Mouse (Mus musculus): Measurements from ENCODE around the gene Zfp266. TPM values are rescaled to one million over a fixed set of nuclear protein-coding genes. Genes with fewer than 3 reads are reported as not detected.
"Not testable (repeated sequence)": the region's sequence is repeated elsewhere in the genome, so short reads cannot be mapped to it uniquely, and the experiment has no call there.

Zfp266 gene
- polyA plus RNA-seq (2016; fragmentation: Nextera tagmentation; extraction: Ambion mirVana), result 160 and 170 TPM in 2 replicates

GRCm38 (mm10) chr9:20521306-20521957 is at the start of gene Zfp266:
Zfp266 (minus strand) TSS chr9:20521417.
- peak; percentile 90 for ATAC-seq (ENCODE audit: insufficient number of reproducible peaks, insufficient read depth, low FRiP score, low TSS enrichment, low read depth)
- peak within 1 kb of the TSS; percentile 99 for H3K27ac ChIP-seq
- no peaks in the 10 kb centered on the region for H3K27me3 ChIP-seq
- peak within 1 kb of the TSS; percentile 65 for H3K4me2 ChIP-seq
- H3K4me3 ChIP-seq (replicated peaks), result peak within 1 kb of the TSS; percentile 82
- no peaks in the 10 kb centered on the region for H3K9me3 ChIP-seq
- H3K9ac ChIP-seq (replicated peaks), result peak within 1 kb of the TSS; percentile 96
- H3K36me3 ChIP-seq, result peaks cover 28% of the 10 kb centered on the region
- WGBS, result under 1% methylated on average over 46 of the region's 46 CpGs
- peaks cover 18% of the 10 kb centered on the region for H3K4me1 ChIP-seq (replicated peaks)

DNA sequence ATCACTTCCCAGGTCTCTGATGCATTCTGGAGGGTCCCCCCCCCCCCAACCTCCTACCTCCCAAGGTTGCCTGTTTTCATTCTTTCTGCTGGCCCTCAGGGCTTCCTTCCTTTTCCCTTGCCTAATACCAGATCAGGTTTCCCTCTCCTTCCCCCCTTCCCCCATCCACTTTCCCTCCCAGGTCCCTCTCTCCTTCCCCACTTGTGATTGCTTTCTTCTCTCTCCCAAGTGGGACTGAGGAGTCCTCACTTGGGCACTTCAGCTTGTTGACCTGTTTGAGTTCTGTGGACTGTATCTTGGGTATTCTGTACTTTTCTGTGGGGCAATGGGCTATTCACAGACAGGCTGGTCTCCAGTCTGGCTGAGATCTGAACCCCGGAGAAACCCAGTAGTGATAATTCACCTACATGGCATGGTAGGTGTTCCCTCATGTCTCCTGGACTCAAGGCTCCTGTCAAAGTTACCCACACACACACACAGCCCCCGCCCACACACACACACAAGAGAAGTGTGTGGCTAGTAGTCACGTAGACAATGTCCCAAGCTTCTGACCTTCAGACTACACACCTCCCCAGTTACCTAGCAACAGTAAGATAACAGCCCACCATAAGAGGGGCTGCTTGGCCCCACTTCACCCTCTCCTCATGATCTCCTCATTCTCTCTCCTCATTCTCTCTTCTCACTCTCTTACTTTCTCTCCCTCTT is 44.3 kb upstream of the Zfp266 start:
- H3K36me3 ChIP-seq; H3K4me1 ChIP-seq (replicated peaks); H3K27me3 ChIP-seq; H3K4me3 ChIP-seq (replicated peaks); ATAC-seq (ENCODE audit: insufficient number of reproducible peaks, insufficient read depth, low FRiP score, low TSS enrichment, low read depth); H3K9ac ChIP-seq (replicated peaks); H3K4me2 ChIP-seq; H3K9me3 ChIP-seq; H3K27ac ChIP-seq: not testable (repeated sequence)
- 78% methylated on average over 3 of the region's 3 CpGs for WGBS

DNA sequence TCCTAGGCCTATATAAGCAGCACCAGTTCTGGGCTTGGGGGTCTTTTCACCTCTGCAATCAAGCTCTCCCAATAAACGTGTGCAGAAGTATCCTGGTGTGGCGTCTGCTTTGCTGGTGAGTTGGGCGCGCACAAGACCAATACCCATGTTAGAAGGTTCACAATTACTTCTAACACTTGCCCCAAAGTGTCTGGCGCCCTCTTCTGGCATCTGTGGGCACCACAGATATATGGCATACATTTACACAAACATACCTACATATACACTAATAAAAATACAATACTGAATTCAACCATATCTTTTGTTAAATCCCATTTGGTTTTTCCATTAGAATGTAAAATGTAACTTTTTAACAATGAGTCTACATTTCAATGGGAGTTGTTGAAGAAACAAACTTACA is 41.0 kb upstream of the Zfp266 start:
- no peak for ATAC-seq (ENCODE audit: insufficient number of reproducible peaks, insufficient read depth, low FRiP score, low TSS enrichment, low read depth)
- H3K4me2 ChIP-seq, result no peak overlapping the region
- 89% methylated on average over 5 of the region's 5 CpGs for WGBS
- H3K4me3 ChIP-seq (replicated peaks), result no peak overlapping the region
- no peaks in the 10 kb centered on the region for H3K36me3 ChIP-seq
- H3K27ac ChIP-seq, result no peak overlapping the region
- no peak overlapping the region for H3K9ac ChIP-seq (replicated peaks)
- H3K9me3 ChIP-seq, result peaks cover 10% of the 10 kb centered on the region; the same call in 1 of the 2 replicates
- H3K27me3 ChIP-seq, result no peaks in the 10 kb centered on the region
- H3K4me1 ChIP-seq (replicated peaks), result no peaks in the 10 kb centered on the region

- Histone ChIP-seq H3K4me1 (replicated peaks) (no peaks in the 10 kb centered on the region), H3K4me3 (replicated peaks) (no peak overlapping the region), H3K27me3 (no peaks in the 10 kb centered on the region), H3K4me2 (no peak overlapping the region), H3K36me3 (no peaks in the 10 kb centered on the region), H3K27ac (no peak overlapping the region), H3K9me3 (no peaks in the 10 kb centered on the region), H3K9ac (replicated peaks) (no peak overlapping the region)
- 66% methylated on average over 1 of the region's 1 CpGs for WGBS
- ATAC-seq (ENCODE audit: insufficient number of reproducible peaks, insufficient read depth, low FRiP score, low TSS enrichment, low read depth), result no peak
Observed at GRCm38 (mm10) chr9:20552698-20553097, 31.5 kb upstream of the Zfp266 start.

DNA sequence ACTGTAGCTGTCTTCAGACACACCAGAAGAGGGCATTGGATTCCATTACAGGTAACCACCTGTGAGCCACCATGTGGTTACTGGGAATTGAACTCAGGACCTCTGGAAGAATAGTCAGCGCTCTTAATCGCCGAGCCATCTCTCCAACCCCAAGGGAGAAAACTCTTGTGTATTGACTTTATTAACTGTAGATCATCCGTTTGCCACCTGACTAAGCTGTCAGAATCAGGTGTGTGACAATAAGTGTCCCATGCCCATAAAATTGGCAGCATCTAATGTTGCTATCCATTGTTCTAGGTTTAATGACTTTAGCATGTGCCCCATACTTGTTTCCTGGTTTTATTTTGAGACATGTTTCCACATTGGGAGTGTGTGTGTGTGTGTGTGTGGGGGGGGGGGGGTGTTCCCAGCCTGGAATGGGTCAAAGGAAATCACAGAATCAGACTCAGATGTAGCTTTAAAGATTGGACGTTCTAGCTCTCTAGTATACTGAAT is 30.6 kb upstream of the Zfp266 start:
- 55% methylated on average over 5 of the region's 5 CpGs for WGBS
- H3K4me1 ChIP-seq (replicated peaks), result no peaks in the 10 kb centered on the region
- no peaks in the 10 kb centered on the region for H3K36me3 ChIP-seq
- no peaks in the 10 kb centered on the region for H3K9me3 ChIP-seq
- H3K4me3 ChIP-seq (replicated peaks), result no peak overlapping the region
- H3K27ac ChIP-seq, result no peak overlapping the region
- no peak overlapping the region for H3K9ac ChIP-seq (replicated peaks)
- no peak overlapping the region for H3K4me2 ChIP-seq
- no peaks in the 10 kb centered on the region for H3K27me3 ChIP-seq
- ATAC-seq (ENCODE audit: insufficient number of reproducible peaks, insufficient read depth, low FRiP score, low TSS enrichment, low read depth), result no peak

DNA sequence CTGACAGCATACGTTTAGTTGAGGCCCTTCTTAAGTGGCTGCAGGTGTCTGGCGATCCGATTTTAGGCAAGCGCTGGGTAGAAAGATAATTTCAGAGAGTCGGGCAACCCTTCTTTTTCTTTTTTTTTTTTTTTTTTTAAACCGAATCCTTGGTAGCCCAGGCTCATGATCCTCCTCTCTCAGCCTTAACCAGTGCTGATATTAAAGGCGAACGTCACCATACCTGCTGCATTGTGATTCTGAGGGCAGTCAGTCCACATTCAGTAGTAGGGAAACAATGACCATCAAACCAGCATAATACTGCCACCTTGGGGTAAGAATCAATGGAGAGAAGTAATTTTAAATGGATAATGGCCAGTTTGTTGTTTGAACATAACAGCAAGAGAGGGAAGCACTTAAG is 23.9 kb upstream of the Zfp266 start:
- 22% methylated on average over 8 of the region's 8 CpGs for WGBS

DNA sequence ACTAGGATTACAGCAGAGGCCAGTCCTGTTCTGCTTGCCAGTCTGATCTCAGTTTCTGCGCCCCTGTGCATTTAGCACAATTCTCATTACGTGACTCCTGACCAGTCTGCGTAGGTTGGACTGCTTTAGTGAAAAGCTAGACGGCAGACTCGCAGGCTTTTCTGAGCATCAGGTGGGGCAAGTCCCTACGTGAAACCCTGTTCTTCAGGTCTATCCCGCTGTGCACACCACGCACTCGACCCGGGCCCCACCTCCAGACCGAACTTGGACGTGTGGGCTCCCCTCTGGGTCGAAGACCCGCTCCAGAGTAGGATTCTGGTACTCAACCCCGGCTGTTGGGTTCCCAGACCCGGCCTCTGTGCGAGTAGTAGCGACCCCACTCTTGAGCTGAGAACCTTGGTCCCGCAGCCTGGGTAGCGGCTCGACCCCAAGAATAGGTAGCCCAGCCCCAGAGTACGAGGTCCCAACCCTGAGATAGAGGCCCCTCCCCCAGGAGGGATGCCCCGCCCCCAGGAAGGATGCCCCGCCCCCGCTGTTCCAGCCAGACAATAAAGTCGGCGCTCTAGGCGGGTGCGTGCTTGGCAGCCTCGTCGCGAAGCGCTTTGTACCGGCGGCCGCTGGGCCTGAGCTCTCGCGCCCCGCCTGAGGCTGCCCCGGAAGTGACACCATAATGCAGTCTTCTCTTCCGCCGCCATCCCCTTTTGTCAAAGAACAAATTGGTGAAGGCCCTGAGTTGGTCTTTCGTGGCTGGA is 23.0 kb upstream of the Zfp266 start:
- 2% methylated on average over 43 of the region's 43 CpGs for WGBS
- H3K9ac ChIP-seq (replicated peaks), result peak overlapping the region; percentile 54
- peak overlapping the region; percentile 91 for H3K27ac ChIP-seq
- H3K9me3 ChIP-seq, result no peaks in the 10 kb centered on the region
- ATAC-seq (ENCODE audit: insufficient number of reproducible peaks, insufficient read depth, low FRiP score, low TSS enrichment, low read depth), result peak; percentile 93
- H3K4me2 ChIP-seq, result peak overlapping the region; percentile 71
- peak overlapping the region; percentile 44 for H3K4me3 ChIP-seq (replicated peaks)
- H3K36me3 ChIP-seq, result no peaks in the 10 kb centered on the region
- 0 out of 2 replicates have a peak, but pooled peaks cover 4% of the 10 kb centered on the region for H3K27me3 ChIP-seq
- H3K4me1 ChIP-seq (replicated peaks), result no peaks in the 10 kb centered on the region

More for the DNA sequence above, 23.9 kb upstream of the Zfp266 start:
- H3K27ac ChIP-seq, result peak overlapping the region; percentile 91
- ATAC-seq (ENCODE audit: insufficient number of reproducible peaks, insufficient read depth, low FRiP score, low TSS enrichment, low read depth), result no peak
- peak overlapping the region; percentile 71 for H3K4me2 ChIP-seq
- no peaks in the 10 kb centered on the region for H3K4me1 ChIP-seq (replicated peaks)
- no peaks in the 10 kb centered on the region for H3K36me3 ChIP-seq
- H3K4me3 ChIP-seq (replicated peaks), result peak overlapping the region; percentile 44
- H3K27me3 ChIP-seq, result 0 out of 2 replicates have a peak, but pooled peaks cover 4% of the 10 kb centered on the region
- H3K9me3 ChIP-seq, result no peaks in the 10 kb centered on the region
- peak overlapping the region; percentile 54; the same call in 1 of the 2 replicates for H3K9ac ChIP-seq (replicated peaks)

- Histone ChIP-seq H3K27ac (peak overlapping the region; percentile 91; the same call in 1 of the 2 replicates), H3K4me1 (replicated peaks) (no peaks in the 10 kb centered on the region), H3K4me3 (replicated peaks) (no peak overlapping the region), H3K36me3 (no peaks in the 10 kb centered on the region), H3K9me3 (no peaks in the 10 kb centered on the region), H3K4me2 (peak overlapping the region; percentile 71), H3K9ac (replicated peaks) (no peak overlapping the region), H3K27me3 (0 out of 2 replicates have a peak, but pooled peaks cover 4% of the 10 kb centered on the region)
- no peak for ATAC-seq (ENCODE audit: insufficient number of reproducible peaks, insufficient read depth, low FRiP score, low TSS enrichment, low read depth)
- WGBS, result 26% methylated on average over 6 of the region's 6 CpGs
Observed at GRCm38 (mm10) chr9:20543496-20543895, 22.3 kb upstream of the Zfp266 start.

DNA sequence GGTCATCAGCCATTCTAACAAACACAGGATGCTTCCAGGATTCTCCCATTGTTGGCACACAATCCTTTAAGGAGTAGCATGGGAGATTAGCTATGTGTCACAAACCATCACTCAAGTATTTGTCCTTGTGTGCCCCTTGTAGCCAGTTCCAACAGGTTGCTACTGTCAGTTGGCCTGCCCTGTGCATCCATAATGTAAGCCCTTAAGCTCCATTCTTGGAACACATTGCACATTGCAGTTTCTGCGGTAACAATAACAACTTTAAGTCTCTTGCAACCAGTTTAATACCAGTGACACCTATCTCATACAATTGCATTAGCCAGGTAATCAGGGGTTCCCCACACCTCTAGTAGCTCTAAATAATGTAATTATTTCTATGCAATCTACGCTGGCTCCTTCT is 15.4 kb upstream of the Zfp266 start:
- 83% methylated on average over 2 of the region's 2 CpGs for WGBS
- no peak overlapping the region for H3K4me2 ChIP-seq
- no peaks in the 10 kb centered on the region for H3K36me3 ChIP-seq
- no peaks in the 10 kb centered on the region for H3K4me1 ChIP-seq (replicated peaks)
- no peaks in the 10 kb centered on the region for H3K9me3 ChIP-seq
- H3K9ac ChIP-seq (replicated peaks), result no peak overlapping the region
- H3K27ac ChIP-seq, result no peak overlapping the region
- no peak for ATAC-seq (ENCODE audit: insufficient number of reproducible peaks, insufficient read depth, low FRiP score, low TSS enrichment, low read depth)
- no peaks in the 10 kb centered on the region for H3K27me3 ChIP-seq
- no peak overlapping the region for H3K4me3 ChIP-seq (replicated peaks)

DNA sequence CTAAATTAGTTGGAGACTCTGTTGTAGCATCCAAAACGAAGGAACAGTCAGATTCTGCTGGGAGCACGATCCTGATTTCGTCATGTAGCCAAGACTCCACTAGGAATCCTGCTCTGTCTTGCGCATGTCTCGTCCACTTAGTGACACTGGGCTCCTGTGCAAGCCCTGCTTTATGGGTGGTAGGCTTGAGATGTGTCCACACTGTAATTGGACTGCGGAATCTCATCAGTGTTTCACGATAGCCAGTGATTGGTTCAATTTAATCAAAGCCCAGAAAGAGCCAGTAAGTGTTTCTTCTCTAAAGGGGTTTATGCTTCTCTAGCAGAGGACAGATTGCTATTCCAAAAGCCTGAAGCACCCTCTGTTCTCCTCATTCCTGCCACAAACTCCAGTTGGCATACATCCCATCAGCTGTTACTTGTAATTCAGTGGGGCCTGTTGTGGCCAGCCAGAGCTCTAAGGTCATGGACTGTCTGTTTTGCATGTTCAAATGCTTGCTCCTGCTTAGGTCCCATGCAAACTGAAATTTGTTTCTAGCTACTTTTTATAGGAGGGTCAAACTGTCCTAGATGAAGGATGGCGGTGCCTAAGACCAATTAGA is 13.2 kb upstream of the Zfp266 start:
- Histone ChIP-seq H3K4me3 (replicated peaks) (no peak overlapping the region), H3K9ac (replicated peaks) (no peak overlapping the region), H3K4me1 (replicated peaks) (no peaks in the 10 kb centered on the region), H3K9me3 (no peaks in the 10 kb centered on the region), H3K27ac (no peak overlapping the region), H3K4me2 (no peak overlapping the region), H3K27me3 (no peaks in the 10 kb centered on the region), H3K36me3 (no peaks in the 10 kb centered on the region)
- no peak for ATAC-seq (ENCODE audit: insufficient number of reproducible peaks, insufficient read depth, low FRiP score, low TSS enrichment, low read depth)
- 81% methylated on average over 8 of the region's 8 CpGs for WGBS
